Mouse (Mus musculus) cerebellum, postnatal 14 days (tissue): ENCODE measurements around the gene Scamp4.

Experiments used
- DNase-seq, 2 experiments: peaks; one replicate each; pipeline ENCODE4 v3.0.0; 2021; ENCODE audit warnings: mixed read lengths in 2 of 2

Scamp4 gene

DNA sequence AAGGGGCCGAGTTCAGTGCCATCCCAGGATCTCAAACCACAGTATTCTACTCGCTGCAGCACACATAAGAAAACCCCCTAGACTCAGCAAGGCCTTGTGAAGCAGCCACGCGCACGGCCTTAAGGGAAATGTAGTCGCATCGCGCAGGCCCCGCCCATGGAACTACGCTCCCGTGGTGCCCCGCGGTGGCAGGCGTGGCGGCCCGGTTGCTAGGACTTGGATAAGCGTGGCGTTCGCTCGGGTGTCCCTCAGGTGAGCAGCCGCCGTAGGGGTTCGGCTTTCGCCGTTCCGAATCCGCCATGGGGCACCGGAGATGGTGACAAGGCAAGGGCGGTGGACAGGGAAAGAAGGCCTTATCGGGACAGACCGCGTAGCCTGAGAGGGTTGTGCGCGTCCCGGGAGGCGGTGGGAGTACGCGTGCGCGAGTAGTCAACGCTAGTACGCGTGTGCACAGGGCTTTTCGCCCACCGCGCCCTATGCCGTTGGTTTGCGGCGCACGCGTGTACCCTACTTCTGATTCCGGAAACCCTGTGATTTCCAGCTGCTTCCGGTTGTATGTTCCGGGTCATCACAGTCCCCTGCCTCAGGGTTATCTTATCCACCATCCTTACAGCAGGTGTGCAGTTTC is at the start of gene Scamp4, which contains the start of gene Adat3:
Gene Scamp4, plus strand, starts transcription at position 175 of the 628 bp plus-strand sequence.
Gene Adat3, plus strand, starts transcription at position 183 of the 628 bp plus-strand sequence.
- DNase-seq = peak; percentile 96 to 97

DNA sequence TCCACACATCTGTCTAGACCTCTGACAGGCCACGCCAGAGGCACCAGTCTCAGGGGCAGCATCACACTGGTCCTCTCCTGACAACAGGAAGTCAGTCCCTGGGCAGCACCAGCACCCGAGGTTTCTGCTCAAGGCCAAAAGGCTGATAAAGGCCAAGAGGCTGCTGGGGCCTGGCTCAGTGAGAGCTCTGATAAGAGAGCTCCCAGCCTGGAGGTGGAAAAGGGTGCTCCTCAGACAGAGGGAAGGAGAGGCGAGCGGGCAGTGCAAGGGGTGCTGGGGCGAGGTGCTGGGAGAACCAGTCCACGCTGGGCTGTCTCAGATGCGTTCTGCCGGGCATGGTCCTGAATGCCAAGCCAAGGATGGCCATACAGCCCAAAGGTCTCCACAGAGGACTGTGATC is 49.1 kb upstream of the Scamp4 start:
- no peak for DNase-seq

DNA sequence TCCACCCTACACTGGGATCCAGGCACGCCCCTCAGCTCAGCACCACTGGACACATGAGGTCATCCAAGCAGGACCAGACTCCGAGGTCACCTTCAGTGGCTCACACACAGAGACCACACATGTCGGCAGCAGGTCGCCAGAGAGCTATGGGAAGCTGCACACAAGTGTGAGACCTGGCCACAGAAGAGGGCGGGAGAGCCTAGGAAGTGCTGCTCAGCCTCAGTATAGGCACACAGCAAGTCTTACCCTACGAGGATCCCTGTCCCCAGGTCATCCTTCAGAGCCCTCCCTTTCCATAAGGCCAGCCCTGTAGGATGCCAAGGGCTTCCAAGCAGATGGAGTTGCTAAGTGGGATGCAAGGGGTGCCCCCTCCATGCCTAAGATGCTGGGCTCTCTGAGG is 48.7 kb upstream of the Scamp4 start:
- DNase-seq = no peak

DNA sequence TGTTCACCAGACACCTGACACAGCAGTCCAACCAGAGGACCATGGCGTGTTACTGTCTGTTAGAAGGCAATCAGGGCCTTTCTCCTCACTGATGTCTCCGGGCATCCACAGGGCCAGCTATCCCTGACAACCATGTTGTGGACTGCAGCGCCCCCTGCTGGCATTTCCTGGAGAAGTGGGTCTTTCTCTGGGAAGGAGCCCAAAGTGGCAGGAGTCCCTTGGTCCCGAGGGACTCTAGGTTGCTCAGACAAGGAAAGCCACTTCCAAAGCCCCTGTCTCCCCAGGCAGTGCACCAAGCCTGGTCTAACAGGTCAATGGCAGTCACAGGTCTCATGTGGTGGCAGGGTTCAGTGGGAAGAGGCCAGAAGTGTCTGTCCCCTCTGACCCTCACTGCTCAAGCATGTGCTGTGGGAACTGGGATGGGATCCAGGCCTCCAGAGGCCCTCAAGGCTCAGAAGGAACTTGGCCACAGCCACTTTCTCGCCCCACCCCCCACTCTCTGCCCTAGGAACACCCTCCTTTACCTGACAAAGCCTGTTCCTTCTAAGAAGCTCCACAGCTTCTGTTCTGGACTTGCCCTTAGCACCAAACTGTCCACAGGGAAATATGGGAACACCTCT is 45.2 kb upstream of the Scamp4 start:
- DNase-seq = peak; percentile 87 to 95

DNA sequence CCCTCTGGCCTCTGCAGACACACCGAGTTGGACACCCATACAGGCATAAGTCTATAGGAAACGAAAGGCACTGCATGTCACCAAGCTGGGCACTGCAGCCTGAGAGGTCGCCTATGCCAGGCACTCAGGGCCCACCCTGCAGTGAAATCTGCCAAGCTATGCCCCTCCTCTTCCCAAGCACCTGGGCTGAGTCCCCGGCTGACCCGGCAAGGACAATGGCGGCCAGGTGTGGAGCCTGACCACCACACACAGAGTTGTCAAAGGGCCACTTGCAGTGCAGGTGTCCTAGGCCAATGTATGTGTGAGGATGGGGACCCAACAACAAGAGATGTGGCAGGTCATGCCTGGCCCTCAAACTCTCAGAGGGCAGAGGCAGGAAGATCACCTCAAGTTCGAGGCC is 43.2 kb upstream of the Scamp4 start:
- no peak for DNase-seq

DNA sequence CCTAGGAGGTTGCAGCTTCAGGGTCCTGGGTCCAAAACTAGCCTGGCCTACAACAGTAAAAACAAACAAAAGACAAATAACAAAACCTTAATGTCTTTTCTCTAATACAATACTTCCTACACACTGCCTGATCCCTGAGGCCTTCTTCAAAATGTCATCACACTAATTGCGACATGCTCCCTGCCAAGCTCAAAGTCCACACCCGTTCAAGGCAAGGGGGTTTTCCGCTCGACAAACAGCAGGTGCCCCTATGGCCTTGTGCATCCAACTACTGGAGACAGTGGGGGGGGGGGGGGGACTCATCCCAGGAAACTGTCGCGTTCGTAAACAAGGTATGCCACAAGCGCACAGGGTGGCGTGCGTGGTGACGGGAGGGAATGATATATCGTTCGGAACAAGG is 42.1 kb upstream of the Scamp4 start:
- no peak for DNase-seq

DNA sequence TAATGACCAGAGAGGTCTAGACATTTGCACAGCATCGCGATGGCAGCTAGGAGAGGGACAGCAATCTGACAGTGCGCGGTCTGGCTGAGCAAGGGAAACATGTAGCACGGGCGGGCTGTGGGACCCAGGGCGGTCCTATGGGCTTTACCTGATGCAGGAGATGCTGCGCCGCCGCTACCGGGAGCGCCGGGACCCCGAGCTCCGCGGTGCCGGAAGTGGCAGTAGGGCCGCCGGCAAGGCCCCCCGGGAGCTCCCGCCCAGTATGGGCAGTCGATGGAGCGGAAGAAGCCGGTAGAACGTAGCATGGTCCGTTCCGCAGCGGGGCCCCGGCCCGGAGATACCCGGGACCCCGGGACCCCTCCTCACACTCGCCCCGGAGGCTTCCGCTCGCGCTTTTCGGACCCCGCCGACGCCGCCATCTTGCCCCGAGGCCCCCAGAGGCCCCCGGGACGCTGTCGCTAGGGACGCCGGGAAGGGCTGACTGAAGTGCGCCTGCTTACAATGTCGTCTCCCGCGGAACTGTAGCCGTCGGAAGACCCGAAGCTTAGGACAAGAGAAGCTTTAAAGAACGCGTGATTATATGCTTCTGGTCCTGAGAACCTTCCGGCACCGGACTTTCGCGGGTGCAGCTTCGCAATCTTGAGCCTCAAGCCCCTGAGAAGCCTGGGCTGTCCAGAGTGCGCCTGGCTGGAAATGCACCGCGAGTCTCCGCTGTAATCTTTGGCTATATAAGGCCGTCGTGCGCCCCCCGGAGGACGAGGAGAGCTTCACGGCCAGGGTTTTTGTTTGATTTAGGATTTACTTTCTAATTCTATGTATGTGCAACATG is 41.3 kb upstream of the Scamp4 start, which contains the start of gene Rexo1:
Gene Rexo1, minus strand, starts transcription at position 445 of the 829 bp plus-strand sequence.
- DNase-seq = peak; percentile 95

DNA sequence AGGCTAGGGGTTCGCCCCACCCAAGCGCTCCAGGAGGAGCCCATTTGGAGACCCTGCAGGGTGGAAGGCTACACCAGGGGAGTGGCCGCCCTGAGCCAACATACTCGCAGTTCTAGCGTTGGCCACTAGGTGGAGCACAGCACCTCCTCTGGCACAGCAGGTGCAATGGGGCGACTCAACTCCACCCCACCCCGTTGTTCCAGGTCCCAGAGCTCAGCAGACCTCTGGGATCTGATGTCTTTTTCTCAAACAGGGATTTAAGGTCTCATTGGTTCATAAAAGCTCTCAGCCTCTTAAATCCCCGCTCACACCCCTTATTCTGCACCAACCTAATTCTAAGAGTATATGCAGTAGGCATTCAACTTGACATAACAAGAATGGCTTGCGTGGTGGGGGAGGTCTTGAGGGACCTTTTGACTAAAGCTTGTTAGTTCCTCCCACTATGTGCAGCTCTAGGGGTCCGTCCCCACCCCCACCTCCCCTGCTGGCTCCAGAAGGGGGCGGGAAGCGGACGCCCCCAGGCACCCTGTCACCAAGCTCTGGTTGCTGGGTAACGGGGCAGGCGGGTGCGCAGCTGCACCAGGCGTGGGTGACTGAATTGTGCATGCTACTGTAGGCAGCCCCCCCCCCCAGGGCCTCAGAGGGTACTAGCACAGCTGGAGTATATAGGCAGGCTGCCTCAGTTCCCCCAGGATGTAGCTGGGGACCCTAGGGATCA is 36.1 kb upstream of the Scamp4 start:
- peak; percentile 95 to 97 for DNase-seq

DNA sequence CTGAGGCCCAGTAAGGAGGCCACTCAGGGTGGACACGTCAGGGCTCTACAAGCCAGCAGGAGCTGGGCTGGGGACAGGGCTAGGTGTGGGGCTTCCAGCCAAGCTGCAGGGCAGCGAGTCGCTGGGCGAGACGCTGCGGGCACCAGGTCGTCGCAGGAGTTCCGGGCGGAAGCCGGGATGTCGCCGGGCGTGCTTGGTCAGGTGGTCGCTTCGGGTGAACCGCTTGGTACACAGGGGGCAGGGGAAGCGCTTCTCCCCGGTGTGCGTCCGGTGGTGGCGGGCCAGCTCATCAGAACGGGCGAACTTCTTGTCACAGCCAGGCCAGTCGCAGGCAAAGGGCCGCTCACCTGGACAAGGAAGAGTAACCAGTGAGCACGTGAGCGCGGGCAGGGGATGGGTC is 33.8 kb upstream of the Scamp4 start:
- DNase-seq = no peak

DNA sequence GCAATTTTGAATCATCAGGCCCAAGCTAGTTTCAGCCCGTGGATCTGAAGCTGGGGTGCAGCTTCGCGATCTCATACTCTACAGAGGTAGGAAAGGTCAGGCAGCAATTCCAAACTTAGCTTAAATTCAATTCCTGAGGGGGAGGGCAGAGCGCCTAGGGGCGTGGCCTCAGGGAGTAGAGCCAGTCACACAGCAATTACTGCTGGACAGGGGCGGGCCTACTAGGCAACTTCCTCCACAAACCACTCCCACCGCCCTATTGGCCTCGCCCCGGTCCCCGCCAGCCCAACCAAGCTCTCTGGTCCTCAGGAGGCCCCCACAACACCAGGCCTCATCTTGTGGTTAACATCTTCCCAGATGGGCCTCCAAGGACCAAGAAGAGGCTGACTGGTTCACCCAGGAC is 33.0 kb upstream of the Scamp4 start:
- DNase-seq = no peak

DNA sequence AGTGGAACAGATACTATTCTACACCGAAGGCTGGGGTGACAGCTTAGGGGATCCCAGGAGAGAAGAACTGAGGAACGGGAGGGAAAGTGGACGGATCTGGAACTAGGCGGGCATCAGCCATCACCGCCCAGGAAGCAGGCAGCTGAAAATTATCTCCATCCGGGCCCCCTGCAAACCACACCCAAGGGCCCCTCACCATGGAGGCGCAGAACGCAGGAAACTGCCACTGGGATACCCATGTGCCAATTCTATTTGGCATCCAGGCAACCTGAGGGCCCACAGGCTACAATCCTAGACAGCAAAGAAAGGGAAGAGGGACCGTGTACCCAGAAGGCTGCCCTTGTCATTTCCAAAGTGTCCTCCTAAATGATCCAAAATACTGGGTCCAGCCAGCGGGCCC is 32.3 kb upstream of the Scamp4 start:
- no peak for DNase-seq

DNA sequence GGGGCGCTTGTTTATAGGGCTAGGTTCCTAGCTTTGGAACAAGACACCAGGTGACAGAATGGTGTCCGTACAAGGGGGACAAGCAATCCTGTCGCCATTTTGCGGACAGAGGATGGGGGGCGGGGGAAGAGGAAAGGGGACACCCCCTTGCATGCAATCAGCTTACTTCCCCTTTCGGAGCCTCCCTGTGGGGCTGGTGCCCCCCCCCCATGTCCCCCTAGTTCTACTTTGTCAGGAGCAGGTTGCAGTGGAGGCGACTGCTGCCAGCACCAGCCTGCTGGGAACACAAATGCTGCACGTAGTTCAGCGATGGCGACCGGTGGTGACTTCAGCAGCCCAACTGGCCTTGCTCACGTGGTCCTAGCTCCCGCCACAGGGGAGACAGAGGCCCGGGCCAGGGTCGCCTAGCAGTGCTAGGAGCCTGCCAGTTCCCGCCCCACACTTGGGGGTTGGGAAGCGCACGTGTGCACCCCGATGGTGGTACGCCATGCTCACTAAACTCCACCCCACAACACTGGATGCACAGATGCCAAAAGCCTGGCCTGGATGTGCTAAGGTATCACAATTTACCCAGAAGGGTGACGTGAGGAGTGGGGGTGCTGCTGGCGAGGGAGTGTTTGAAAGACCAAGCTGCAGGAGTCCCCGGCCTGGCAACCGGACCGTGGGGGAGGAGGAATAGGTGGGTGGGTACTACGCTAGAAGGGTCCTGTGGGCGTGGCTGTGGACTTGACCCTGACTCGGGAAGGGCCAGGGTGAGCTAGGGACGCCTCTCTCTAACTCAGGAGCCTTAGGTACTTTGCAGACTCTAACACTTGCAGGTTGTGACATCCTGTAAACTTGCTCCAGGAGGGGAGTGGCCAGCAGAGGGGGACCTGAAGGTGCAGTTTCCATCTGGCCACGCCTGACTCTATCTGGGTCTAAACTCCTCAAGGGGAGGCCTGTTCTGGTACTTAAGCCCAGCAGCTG is 31.5 kb upstream of the Scamp4 start:
- DNase-seq = peak; percentile 69 to 79

DNA sequence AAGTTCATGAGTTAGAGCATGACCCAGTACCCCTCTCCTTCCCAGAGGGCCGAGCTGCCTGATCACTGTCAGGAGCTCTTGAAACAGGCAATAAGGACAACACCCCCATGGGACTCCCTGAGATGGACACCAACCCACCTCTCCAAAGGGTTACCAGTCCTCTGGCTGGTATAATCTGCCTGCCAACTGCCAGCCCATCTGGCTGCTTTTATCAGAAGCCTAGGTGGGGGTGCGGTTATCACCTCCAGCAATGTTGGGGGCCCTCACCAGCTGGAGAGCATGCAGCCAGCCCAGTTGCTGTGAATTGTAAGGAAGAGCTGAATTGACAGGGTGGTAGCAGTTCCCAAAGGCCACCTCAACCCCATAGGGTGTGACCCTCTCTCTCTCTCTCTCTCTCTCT is 30.2 kb upstream of the Scamp4 start:
- DNase-seq = no peak

DNA sequence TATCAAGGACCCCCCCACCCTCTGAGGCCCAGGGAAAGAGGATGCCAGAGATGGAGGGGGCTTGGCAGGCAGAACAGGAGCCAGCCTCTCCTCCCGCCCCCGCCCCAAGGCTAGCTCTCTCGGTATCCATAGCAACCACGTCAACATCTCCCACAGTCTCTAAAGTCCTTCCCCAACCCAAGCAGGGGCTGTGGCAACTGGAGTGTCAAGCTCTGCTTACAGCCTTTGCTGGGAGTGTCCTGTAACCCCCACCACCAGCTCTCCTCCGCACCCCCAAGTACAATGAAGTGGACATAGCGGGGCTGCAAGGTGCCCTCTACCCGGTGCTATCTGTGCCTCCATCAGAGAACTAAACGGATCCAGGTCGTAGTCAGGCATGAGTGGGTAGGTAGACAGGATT is 28.7 kb upstream of the Scamp4 start:
- DNase-seq = peak in 1 of 2 experiments; percentile 33

DNA sequence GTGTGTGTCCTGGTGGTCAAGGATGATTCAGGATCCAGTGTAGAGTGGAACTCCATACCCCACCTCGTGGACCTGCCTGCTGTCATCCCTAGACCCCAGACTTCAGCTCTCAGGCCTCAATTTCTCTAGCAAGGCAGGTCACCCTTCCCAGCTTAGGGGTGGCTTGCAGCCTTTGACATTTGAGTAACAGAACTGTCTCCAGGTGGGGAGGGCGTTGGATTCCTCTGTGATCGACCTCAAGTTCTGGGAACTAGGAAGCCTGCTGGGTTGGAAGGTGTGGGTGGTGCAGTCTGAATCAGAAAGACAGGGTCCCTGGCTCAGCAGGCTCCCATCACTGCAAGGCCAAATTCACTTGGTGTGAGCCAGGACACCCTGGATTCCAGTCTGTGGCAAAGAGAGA is 27.8 kb upstream of the Scamp4 start:
- DNase-seq = no peak

DNA sequence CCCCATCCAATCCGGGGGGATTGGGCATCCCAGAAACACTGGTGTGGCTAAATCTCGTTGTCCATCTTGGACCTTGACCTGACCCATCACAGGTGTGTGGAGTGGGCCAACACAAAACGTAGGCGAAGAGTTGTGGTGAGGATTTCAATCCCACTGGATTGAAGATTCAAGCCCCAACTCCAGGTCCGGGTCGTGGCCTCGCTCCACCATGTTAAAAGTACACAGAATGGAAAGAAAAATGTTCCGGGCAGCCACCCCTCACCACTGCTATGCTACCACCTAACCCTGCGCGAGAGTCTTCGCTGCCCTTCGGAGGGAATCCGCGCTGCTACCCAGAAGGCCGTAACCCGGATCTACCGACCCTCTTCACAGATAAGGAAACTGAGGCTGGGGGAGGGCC is 26.7 kb upstream of the Scamp4 start:
- DNase-seq = no peak

DNA sequence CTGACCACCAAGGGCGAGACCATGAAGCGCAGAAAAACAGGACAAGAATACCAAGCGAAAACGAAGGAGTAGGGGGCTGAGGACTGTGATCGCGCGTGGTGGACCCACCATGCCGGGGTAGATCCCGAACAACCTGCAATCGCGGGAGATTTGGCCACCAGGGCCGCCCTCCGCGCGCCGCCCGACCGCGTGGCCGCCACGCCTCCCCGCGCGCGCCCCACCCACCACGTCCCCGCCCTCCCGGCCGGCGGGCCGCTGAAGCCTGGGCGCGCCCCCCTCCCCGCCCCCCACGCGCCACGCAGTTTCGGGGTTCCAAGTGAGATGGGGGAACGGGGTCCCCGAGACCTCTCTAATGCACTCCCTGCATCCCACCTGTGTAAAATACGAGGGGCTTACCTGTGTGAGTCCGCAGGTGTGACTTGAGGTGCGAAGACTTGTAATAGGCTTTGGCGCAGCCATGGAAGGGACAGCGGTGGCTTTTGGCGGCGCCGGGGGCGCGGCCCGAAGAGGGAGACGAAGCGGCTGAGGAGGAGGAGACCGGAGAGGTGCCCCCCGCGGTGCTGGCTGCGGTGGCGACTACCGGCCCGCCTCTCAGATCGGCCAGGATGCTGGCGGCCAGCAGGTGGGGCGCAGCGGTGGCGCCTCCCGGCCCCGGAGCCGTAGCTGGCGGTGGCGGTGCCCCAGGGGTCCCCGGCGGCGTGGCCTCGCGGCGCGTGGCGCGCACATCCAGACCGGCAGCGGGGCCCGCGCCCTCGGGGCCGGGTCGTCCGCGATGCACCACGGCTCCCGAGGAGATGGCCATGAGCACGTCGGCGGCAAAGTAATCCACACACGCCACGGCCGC is 26.1 kb upstream of the Scamp4 start:
- DNase-seq = peak in 1 of 2 experiments; percentile 73

DNA sequence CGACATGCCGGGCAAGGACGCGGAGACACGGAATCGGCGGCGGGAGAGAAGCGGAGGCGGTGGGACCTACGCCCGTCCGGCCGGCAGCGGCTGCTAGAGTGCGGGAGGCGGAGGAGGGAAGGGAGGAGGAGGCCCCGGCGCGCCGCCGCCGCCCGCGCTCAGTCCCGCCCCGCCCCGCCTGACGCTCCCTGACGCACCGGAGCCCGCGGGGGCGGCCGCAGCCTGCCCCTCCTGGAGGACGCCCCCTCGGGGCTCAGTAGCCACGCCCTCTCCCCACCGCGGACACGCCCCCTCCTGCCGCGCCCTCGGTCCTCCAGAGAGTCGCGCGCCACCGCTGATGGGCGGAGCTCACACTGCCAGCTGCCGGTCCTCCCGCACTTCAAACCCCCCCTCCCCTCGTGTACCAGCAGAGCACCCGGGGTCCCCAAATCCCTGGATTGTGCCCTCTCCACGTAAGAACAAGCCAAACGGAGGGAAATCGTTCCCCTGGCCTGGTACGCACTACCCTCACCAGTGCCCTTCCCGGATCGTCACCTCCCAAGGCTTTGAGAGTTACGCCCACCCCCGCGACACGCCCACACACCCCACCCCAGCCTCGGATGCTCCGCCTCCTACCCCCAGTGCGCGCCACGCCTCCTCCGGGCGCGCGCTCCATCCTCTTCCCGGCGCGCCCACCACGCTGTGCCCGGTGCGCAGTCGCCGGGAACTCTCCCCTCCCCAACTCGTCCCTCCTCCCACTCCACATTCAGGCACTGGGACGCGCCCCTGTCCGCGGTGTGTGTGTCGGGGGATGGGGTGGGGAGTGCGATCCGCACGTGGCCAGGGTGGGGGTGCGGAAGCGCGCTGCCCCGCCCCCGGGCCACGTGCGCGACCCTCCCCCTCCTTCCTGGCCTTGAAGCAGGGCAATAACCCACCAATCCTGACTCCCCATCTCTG is 25.2 kb upstream of the Scamp4 start, which contains the start of gene Klf16:
Gene Klf16, minus strand, starts transcription at position 127 of the 936 bp plus-strand sequence.
- peak; percentile 84 to 85 for DNase-seq

DNA sequence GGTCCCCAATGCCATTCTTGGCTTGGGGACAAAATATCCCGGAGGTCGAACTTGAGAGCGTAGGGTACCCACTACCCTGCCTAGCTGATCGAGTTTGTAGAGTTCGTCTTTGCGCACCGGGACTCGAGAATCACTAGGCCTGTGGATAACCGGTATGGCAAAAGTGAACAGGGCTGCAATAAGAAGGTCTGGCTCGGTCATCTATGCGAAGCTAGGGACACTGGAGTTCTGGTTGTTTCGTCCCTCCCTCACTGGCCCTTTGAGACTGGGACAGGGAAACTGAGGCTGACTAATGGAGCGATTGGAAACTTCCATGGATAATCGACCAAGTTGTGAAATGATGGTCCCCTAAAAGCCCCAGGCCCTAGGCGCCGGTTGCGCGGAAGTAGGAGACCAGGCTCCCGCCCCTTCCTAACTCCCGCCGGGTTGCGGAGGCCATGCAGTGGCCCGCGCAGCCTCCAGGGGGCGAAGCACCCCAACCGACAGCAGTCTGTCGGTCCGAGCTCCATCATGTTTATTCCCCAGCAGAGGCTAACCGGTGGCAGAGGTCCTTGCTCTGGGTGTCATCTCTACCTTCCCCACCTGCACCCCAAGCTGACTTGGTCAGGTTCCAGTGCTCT is 24.4 kb upstream of the Scamp4 start:
- DNase-seq = peak; percentile 72 to 80
